Mouse (Mus musculus): Measurements from ENCODE around the gene Mrpl28. TPM values are rescaled to one million over a fixed set of nuclear protein-coding genes. Genes with fewer than 3 reads are reported as not detected.
"Not testable (repeated sequence)": the region's sequence is repeated elsewhere in the genome, so short reads cannot be mapped to it uniquely, and the experiment has no call there.

Mrpl28 gene
- total RNA-seq (2021): 10 to 100 TPM; 62.3 to 63.3 TPM
- long read RNA-seq, experiment 1, transcript Mrpl28-201 (5 exons, 1,068 nt): major isoform, 111 of 124 reads
- long read RNA-seq, experiment 1, partial matches to known transcripts: 5 of 124 reads
- long read RNA-seq, experiment 1, other reads (novel, unspliced or antisense): 5 of 124 reads
- long read RNA-seq, experiment 2, transcript Mrpl28-201 (5 exons, 1,068 nt): major isoform, 83 of 91 reads
- long read RNA-seq, experiment 2, partial matches to known transcripts: 6 of 91 reads
- long read RNA-seq, experiment 2, other reads (novel, unspliced or antisense): 0 of 91 reads

- peak; percentile 90 to 96 for DNase-seq (ENCODE audit: low spot score in 2 of 2)
These were observed at the start of gene Mrpl28 for GRCm38 (mm10) chr17:26123267-26123684. Mrpl28 (plus strand) TSS chr17:26123500.

GRCm38 (mm10) chr17:26075246-26075645, 48.1 kb upstream of the Mrpl28 start:
- no peak for DNase-seq (ENCODE audit: low spot score in 2 of 2)

GRCm38 (mm10) chr17:26078851-26079250, 44.4 kb upstream of the Mrpl28 start:
- no peak for DNase-seq (ENCODE audit: low spot score in 2 of 2)

GRCm38 (mm10) chr17:26080867-26081266, 42.4 kb upstream of the Mrpl28 start:
- DNase-seq (ENCODE audit: low spot score in 2 of 2): no peak

GRCm38 (mm10) chr17:26087059-26087564, 36.2 kb upstream of the Mrpl28 start:
- DNase-seq (ENCODE audit: low spot score in 2 of 2): no peak

- DNase-seq (ENCODE audit: low spot score in 2 of 2): peak; percentile 62 to 86
These were observed 33.2 kb upstream of the Mrpl28 start, which contains the start of gene Decr2 for GRCm38 (mm10) chr17:26089905-26090632. Decr2 (minus strand) TSS chr17:26090337.

- DNase-seq (ENCODE audit: low spot score in 2 of 2): no peak
These were observed 28.7 kb upstream of the Mrpl28 start for GRCm38 (mm10) chr17:26094531-26095110.

GRCm38 (mm10) chr17:26095121-26095740, 28.1 kb upstream of the Mrpl28 start, which contains the start of gene Nme4:
Nme4 (minus strand) TSS chr17:26095602.
- DNase-seq (ENCODE audit: low spot score in 2 of 2): peak in 1 of 2 experiments; percentile 59

- no peak for DNase-seq (ENCODE audit: low spot score in 2 of 2)
These were observed 24.8 kb upstream of the Mrpl28 start for GRCm38 (mm10) chr17:26098461-26098860.

GRCm38 (mm10) chr17:26099316-26099715, 24.0 kb upstream of the Mrpl28 start:
- not testable (repeated sequence) for DNase-seq (ENCODE audit: low spot score in 2 of 2)

- DNase-seq (ENCODE audit: low spot score in 2 of 2): no peak
These were observed 23.1 kb upstream of the Mrpl28 start for GRCm38 (mm10) chr17:26100166-26100565.

- no peak for DNase-seq (ENCODE audit: low spot score in 2 of 2)
These were observed 21.8 kb upstream of the Mrpl28 start for GRCm38 (mm10) chr17:26101478-26101877.

GRCm38 (mm10) chr17:26105619-26106018, 17.7 kb upstream of the Mrpl28 start:
- DNase-seq (ENCODE audit: low spot score in 2 of 2): no peak

GRCm38 (mm10) chr17:26110156-26110555, 13.1 kb upstream of the Mrpl28 start:
- no peak for DNase-seq (ENCODE audit: low spot score in 2 of 2)

- no peak for DNase-seq (ENCODE audit: low spot score in 2 of 2)
These were observed 12.3 kb upstream of the Mrpl28 start for GRCm38 (mm10) chr17:26111024-26111423.

GRCm38 (mm10) chr17:26111722-26112121, 11.6 kb upstream of the Mrpl28 start:
- no peak for DNase-seq (ENCODE audit: low spot score in 2 of 2)

- DNase-seq (ENCODE audit: low spot score in 2 of 2): no peak
These were observed 10.5 kb upstream of the Mrpl28 start for GRCm38 (mm10) chr17:26112751-26113150.

- DNase-seq (ENCODE audit: low spot score in 2 of 2): peak in 1 of 2 experiments; percentile 49
These were observed 9.9 kb upstream of the Mrpl28 start, which contains the start of gene Tmem8 for GRCm38 (mm10) chr17:26113181-26113948. Tmem8 (plus strand) TSS chr17:26113299.

- DNase-seq (ENCODE audit: low spot score in 2 of 2): no peak
These were observed 9.2 kb upstream of the Mrpl28 start for GRCm38 (mm10) chr17:26114061-26114460.

GRCm38 (mm10) chr17:26114461-26114860, 8.8 kb upstream of the Mrpl28 start:
- DNase-seq (ENCODE audit: low spot score in 2 of 2): not testable (repeated sequence)
